Mouse (Mus musculus) bone marrow, adult 2 months (tissue): ENCODE measurements around the gene Ttc13.

Experiments
- CTCF ChIP-seq: fragments of 200-500 bp; IDR thresholded peaks from 2 replicates; pipeline ENCODE4 v1.5.1; 2011; ENCODE audit warnings: low read length, control low read depth; ENCODE audit not compliant: control insufficient read depth, insufficient read depth
- POLR2A ChIP-seq: fragments of 200-500 bp; IDR thresholded peaks from 2 replicates; pipeline ENCODE4 v1.6.1; 2011; ENCODE audit warnings: low read depth, mild to moderate bottlenecking, control low read depth, low read length, borderline replicate concordance; ENCODE audit not compliant: control insufficient read depth

- TF ChIP-seq POLR2A (no peak), CTCF (no peak)
These were observed 91.3 kb downstream of the Ttc13 start for GRCm38 (mm10) chr8:124630489-124630888.
